26 mouse cellular contexts compared by ENCODE assay signal in the genomic region with DNA sequence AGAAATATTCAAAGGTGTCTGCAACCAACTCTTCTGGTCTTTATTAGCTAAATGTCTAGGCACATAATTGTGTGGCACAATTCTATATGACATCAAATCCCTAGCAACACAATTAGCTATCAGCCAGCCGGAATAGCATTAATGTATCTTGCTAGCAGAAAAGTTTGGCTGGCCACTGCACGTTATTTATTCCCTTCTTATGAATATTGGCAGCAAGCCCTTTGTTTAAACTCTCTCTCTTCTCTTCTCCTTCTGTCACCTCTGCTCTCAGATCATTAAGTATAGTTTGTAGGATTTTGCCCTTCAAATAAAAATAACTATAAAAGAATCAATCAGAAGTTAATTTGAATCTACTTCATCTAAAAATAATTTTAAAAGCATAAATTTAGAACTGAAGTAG. TPM values are rescaled to one million over a fixed set of nuclear protein-coding genes. Genes with fewer than 3 reads are reported as not detected.
"Had no signal": no experiment of that assay in that cellular context is flagged by ENCODE, and none has a peak within 500 bp of the region (broad histone marks: within the 10 kb centered on the region; RNA-seq: fewer than 3 reads in every experiment).

No protein-coding gene starts in this region.

- H3K27me3 ChIP-seq: lung, embryonic 15.5 days; midbrain, embryonic 12.5 days; neural tube, embryonic 13.5 days; neural tube, embryonic 15.5 days had no signal

- H3K9me3 ChIP-seq: lung, embryonic 15.5 days; midbrain, embryonic 10.5 days; midbrain, embryonic 12.5 days; neural tube, embryonic 13.5 days; neural tube, embryonic 15.5 days had no signal

- H3K4me3 ChIP-seq: lung, embryonic 15.5 days; midbrain, embryonic 10.5 days; midbrain, embryonic 12.5 days; myocyte; neural tube, embryonic 13.5 days; neural tube, embryonic 15.5 days had no signal

- H3K27ac ChIP-seq: lung, embryonic 15.5 days; midbrain, embryonic 10.5 days; midbrain, embryonic 12.5 days; neural tube, embryonic 13.5 days; neural tube, embryonic 15.5 days had no signal

- ATAC-seq: lung, postnatal 0 days; midbrain, embryonic 16.5 days had no signal

- H3K4me1 ChIP-seq: midbrain, embryonic 10.5 days; midbrain, embryonic 12.5 days; neural tube, embryonic 13.5 days; neural tube, embryonic 15.5 days had no signal

- H3K4me2 ChIP-seq: lung, embryonic 15.5 days; midbrain, embryonic 12.5 days; neural tube, embryonic 13.5 days; neural tube, embryonic 15.5 days had no signal

- H3K9ac ChIP-seq: lung, embryonic 15.5 days; midbrain, embryonic 12.5 days; neural tube, embryonic 13.5 days; neural tube, embryonic 15.5 days had no signal

- DNase-seq: lung, adult 18-20 months; lung, postnatal 14 days; lung, postnatal 4 days; midbrain, embryonic 14.5 days; retina, postnatal 1 day; right cerebral cortex, adult 18-20 months; right cerebral cortex, postnatal 25 days; right cerebral cortex, postnatal 4 days; spleen, adult 18-20 months; thymus, adult 18-20 months; thymus, postnatal 14 days; thymus, postnatal 36 days had no signal

RNA-seq across cellular contexts. Expression of gene Cer1, which starts 57.9 kb away (rescaled TPM):
- total RNA-seq: megakaryocyte, adult 5-6 weeks; megakaryocyte-erythroid progenitor cell, adult 5-6 weeks had no signal
- polyA plus RNA-seq: liver, embryonic 16.5 days; lung, postnatal 0 days; midbrain, embryonic 10.5 days; midbrain, embryonic 12.5 days; midbrain, embryonic 14.5 days; midbrain, embryonic 16.5 days; myocyte; small intestine, adult 2 months; stomach, embryonic 14.5 days; thymus, postnatal 0 days had no signal
